In the genomic region with DNA sequence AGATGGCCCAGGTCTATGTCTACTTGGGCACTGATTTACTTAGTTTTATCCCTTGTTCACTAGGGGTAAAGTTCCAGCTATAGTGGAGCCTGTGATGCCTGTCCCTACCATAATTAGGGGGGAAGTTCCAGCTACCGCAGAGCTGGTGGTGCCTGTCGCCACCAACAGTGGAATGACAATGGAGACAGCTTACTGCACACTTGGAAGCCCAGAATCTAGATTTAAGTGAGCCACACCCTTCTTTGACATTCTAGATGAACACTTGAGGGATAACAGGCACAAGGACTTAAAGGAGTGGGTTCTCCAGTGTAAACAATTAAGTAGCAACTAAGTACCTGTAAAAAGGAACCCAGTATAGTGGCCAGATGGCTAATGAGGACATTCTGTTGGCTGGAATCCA, we compare ENCODE assay signal across 23 mouse cellular contexts.
DNase-seq lines count a peak whose midpoint lies in the region; ATAC-seq and TF ChIP-seq lines count a peak whose summit lies in the region.
"Had no signal": no experiment of that assay in that cellular context is flagged by ENCODE, and none has a peak within 500 bp of the region (broad histone marks: within the 10 kb centered on the region; RNA-seq: fewer than 3 reads in every experiment).

No protein-coding gene starts in this region.

- DNase-seq in lung, postnatal 0 days (ENCODE audit: low spot score): peak; percentile 19
- DNase-seq in lung, postnatal 10 days: no peak
- DNase-seq in lung, postnatal 36 days: peak; percentile 10
- DNase-seq in lung, adult 2 months: no peak
- peak; percentile 89 for DNase-seq in R1 (ENCODE audit: low read depth, low spot score)
- no peak for DNase-seq in heart, postnatal 4 days
- no peak for DNase-seq in hindbrain, embryonic 14.5 days (ENCODE audit: low spot score)
- DNase-seq: adrenal gland, adult 8-10 months; adrenal gland, postnatal 14 days; adrenal gland, postnatal 36 days; B cell, adult 2 months; cerebellum, adult 18-20 months; cerebellum, adult 8-10 months; forebrain, postnatal 0 days had no signal

- 0 out of 2 replicates have a peak, but pooled peaks have one; percentile 12 for TF ChIP-seq EP300 in lung, postnatal 0 days (IDR thresholded peaks at IDR 0.05)

- WGBS in lung, postnatal 0 days: 60% methylated on average over 2 of the region's 2 CpGs
- 72% methylated on average over 2 of the region's 2 CpGs for WGBS in lung, adult 2 months
- 88% methylated on average over 2 of the region's 2 CpGs for WGBS in hindbrain, embryonic 14.5 days

- no peak overlapping the region for H3K4me2 ChIP-seq in lung, postnatal 0 days (replicated peaks; ENCODE audit: low read depth, low read length)
- no peak overlapping the region for H3K4me2 ChIP-seq in hindbrain, embryonic 14.5 days (replicated peaks)
- H3K4me2 ChIP-seq: embryonic facial prominence, embryonic 12.5 days; forebrain, embryonic 13.5 days; forebrain, embryonic 15.5 days had no signal

- no peaks in the 10 kb centered on the region for H3K27me3 ChIP-seq in lung, postnatal 0 days (replicated peaks; ENCODE audit: insufficient read depth, low read length)
- H3K27me3 ChIP-seq in hindbrain, embryonic 14.5 days (ENCODE audit: control insufficient read depth, insufficient read depth, low read length): no peaks in the 10 kb centered on the region
- H3K27me3 ChIP-seq: CH12.LX; embryonic facial prominence, embryonic 12.5 days; forebrain, embryonic 13.5 days; forebrain, embryonic 15.5 days; Patski had no signal

- no peaks in the 10 kb centered on the region for H3K4me1 ChIP-seq in lung, postnatal 0 days (ENCODE audit: insufficient read depth, low read depth, low read length)
- no peaks in the 10 kb centered on the region for H3K4me1 ChIP-seq in lung, adult 2 months (ENCODE audit: control insufficient read depth, insufficient read depth, low read length)
- H3K4me1 ChIP-seq in hindbrain, embryonic 14.5 days (replicated peaks; ENCODE audit: control insufficient read depth, insufficient read depth, low read length): no peaks in the 10 kb centered on the region
- H3K4me1 ChIP-seq: embryonic facial prominence, embryonic 10.5 days; embryonic facial prominence, embryonic 12.5 days; forebrain, embryonic 15.5 days had no signal

- no peak for TF ChIP-seq CTCF in lung, postnatal 0 days (IDR thresholded peaks at IDR 0.05)
- no peak for TF ChIP-seq CTCF in lung, adult 2 months (IDR thresholded peaks at IDR 0.05; ENCODE audit: insufficient read depth, low read length)

- TF ChIP-seq POLR2A in lung, adult 2 months (IDR thresholded peaks at IDR 0.05; ENCODE audit: borderline replicate concordance, extremely low read depth, low read depth, low read length): no peak

- peak; percentile 80 for ATAC-seq in lung, postnatal 0 days
- no peak for ATAC-seq in hindbrain, embryonic 14.5 days (ENCODE audit: low FRiP score)
- ATAC-seq: activated CD4-positive, CD25-positive, alpha-beta regulatory T cell, adult 4 months; CD4-positive, CD25-positive, alpha-beta regulatory T cell, adult 4 months; forebrain, embryonic 13.5 days; forebrain, embryonic 15.5 days; forebrain, postnatal 0 days; Patski had no signal

- no peaks in the 10 kb centered on the region for H3K9me3 ChIP-seq in lung, postnatal 0 days (ENCODE audit: low read length)
- no peaks in the 10 kb centered on the region for H3K9me3 ChIP-seq in hindbrain, embryonic 14.5 days (ENCODE audit: control insufficient read depth, low read length)
- H3K9me3 ChIP-seq: embryonic facial prominence, embryonic 10.5 days; embryonic facial prominence, embryonic 12.5 days; forebrain, embryonic 13.5 days; forebrain, embryonic 15.5 days; G1E had no signal

- H3K27ac ChIP-seq in lung, postnatal 0 days (ENCODE audit: low read length): no peak overlapping the region
- no peak overlapping the region for H3K27ac ChIP-seq in hindbrain, embryonic 14.5 days
- H3K27ac ChIP-seq: embryonic facial prominence, embryonic 10.5 days; embryonic facial prominence, embryonic 12.5 days; forebrain, embryonic 13.5 days; forebrain, embryonic 15.5 days had no signal

- H3K4me3 ChIP-seq in lung, postnatal 0 days (ENCODE audit: low read depth, low read length): no peak overlapping the region
- no peak overlapping the region for H3K4me3 ChIP-seq in lung, adult 2 months (replicated peaks; ENCODE audit: extremely low read depth, low read depth, low read length)
- H3K4me3 ChIP-seq in hindbrain, embryonic 14.5 days (replicated peaks; ENCODE audit: low read length): no peak overlapping the region
- H3K4me3 ChIP-seq: embryonic facial prominence, embryonic 10.5 days; embryonic facial prominence, embryonic 12.5 days; forebrain, embryonic 13.5 days; forebrain, embryonic 15.5 days had no signal

- no peaks in the 10 kb centered on the region for H3K36me3 ChIP-seq in lung, postnatal 0 days (ENCODE audit: insufficient read depth, low read length)
- no peaks in the 10 kb centered on the region for H3K36me3 ChIP-seq in hindbrain, embryonic 14.5 days (replicated peaks; ENCODE audit: control insufficient read depth, insufficient read depth)
- H3K36me3 ChIP-seq: embryonic facial prominence, embryonic 10.5 days; embryonic facial prominence, embryonic 12.5 days; forebrain, embryonic 15.5 days; G1E had no signal

- H3K9ac ChIP-seq in lung, postnatal 0 days (replicated peaks; ENCODE audit: low read depth): no peak overlapping the region
- no peak overlapping the region for H3K9ac ChIP-seq in hindbrain, embryonic 14.5 days
- H3K9ac ChIP-seq: embryonic facial prominence, embryonic 12.5 days; forebrain, embryonic 13.5 days; forebrain, embryonic 15.5 days; forebrain, postnatal 0 days had no signal

Comparison
In these comparisons a context has a peak if more than half of its experiments do, and no peak if none do; other contexts are left out.
1. DNase-seq: peak in lung, postnatal 0 days (single experiment), lung, postnatal 36 days (single experiment) and R1 (single experiment); none in lung, postnatal 10 days (single experiment), lung, adult 2 months (single experiment), heart, postnatal 4 days (single experiment) and hindbrain, embryonic 14.5 days (single experiment).